8 mouse cellular contexts compared by ENCODE assay signal in the genomic region with DNA sequence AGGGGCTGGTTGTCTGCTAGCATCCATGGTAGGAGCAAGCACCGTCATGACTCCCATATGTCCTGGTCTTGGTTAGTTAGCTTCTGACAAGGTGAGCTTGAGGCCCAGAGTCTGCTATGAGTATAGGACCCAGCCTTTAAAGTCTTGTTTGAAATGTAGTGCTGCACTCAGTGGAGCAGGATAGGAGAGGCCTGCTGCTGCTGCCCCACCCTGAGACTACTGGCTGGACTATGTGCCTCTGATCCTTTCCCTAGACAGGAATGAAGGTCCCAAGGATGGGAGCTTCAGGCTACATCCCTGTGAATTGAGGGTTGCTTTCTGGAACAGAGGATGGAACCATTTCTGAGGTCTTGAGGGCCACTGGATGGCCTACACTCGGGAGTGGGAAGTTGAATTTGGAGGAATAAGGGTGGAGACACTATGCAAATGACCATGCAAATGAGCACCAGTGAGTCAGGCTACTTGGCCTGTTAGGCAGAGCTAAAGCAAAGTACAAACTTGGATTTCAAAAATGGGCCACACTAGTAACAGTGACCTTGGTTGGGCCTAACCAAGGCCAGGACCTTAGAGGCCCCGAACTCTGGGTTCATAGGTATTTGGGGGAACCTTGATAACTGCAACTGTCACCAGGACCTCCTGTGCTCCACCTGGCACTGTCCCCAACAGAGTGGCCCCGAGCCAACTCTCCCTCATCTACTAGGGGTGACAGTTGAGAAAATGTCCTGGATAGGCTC. TPM values are rescaled to one million over a fixed set of nuclear protein-coding genes. Genes with fewer than 3 reads are reported as not detected.
DNase-seq lines count a peak whose midpoint lies in the region; ATAC-seq and TF ChIP-seq lines count a peak whose summit lies in the region.

No protein-coding gene starts in this region.

- no peaks in the 10 kb centered on the region for H3K36me3 ChIP-seq in thymus, adult 2 months (ENCODE audit: control insufficient read depth, insufficient read depth, low read length)
- no peaks in the 10 kb centered on the region for H3K36me3 ChIP-seq in heart, embryonic 15.5 days
- H3K36me3 ChIP-seq in midbrain, embryonic 14.5 days (ENCODE audit: control insufficient read depth, insufficient read depth, low read length) = no peaks in the 10 kb centered on the region

- peak; percentile 0; the same call in 1 of the 2 replicates for ATAC-seq in heart, embryonic 15.5 days (replicated peaks; ENCODE audit: insufficient number of reproducible peaks, insufficient read depth, low FRiP score, low read depth)
- no peak for ATAC-seq in midbrain, embryonic 14.5 days (ENCODE audit: low FRiP score, low TSS enrichment)

- H3K4me2 ChIP-seq in heart, embryonic 15.5 days = peak overlapping the region; percentile 78
- peak overlapping the region; percentile 46; the same call in 1 of the 2 replicates for H3K4me2 ChIP-seq in midbrain, embryonic 14.5 days (ENCODE audit: low read length)

- H3K9ac ChIP-seq in heart, embryonic 15.5 days = peak overlapping the region; percentile 55
- no peak overlapping the region; the same call in 1 of the 2 replicates for H3K9ac ChIP-seq in midbrain, embryonic 14.5 days (replicated peaks; ENCODE audit: low read length)

- DNase-seq in thymus, adult 2 months = no peak
- no peak for DNase-seq in thymus, postnatal 25 days
- peak; percentile 71 for DNase-seq in kidney, postnatal 14 days
- no peak for DNase-seq in midbrain, embryonic 14.5 days
- no peak for DNase-seq in layer of hippocampus, adult 9-10 months (ENCODE audit: low spot score)
- no peak for DNase-seq in MN1 (ENCODE audit: low spot score)

- WGBS in thymus, adult 2 months = 50% methylated on average over 4 of the region's 4 CpGs
- 27% methylated on average over 4 of the region's 4 CpGs for WGBS in heart, embryonic 15.5 days
- WGBS in midbrain, embryonic 14.5 days = 70% methylated on average over 4 of the region's 4 CpGs

- peaks cover 78% of the 10 kb centered on the region for H3K4me1 ChIP-seq in thymus, adult 2 months (replicated peaks; ENCODE audit: control insufficient read depth, insufficient read depth, low read length)
- peaks cover 49% of the 10 kb centered on the region for H3K4me1 ChIP-seq in cortical plate, adult 2 months (ENCODE audit: control insufficient read depth, insufficient read depth, low read length)
- H3K4me1 ChIP-seq in heart, embryonic 15.5 days (replicated peaks) = peaks cover 97% of the 10 kb centered on the region
- peaks cover 83% of the 10 kb centered on the region for H3K4me1 ChIP-seq in midbrain, embryonic 14.5 days (ENCODE audit: control insufficient read depth, insufficient read depth, low read length)

- TF ChIP-seq POLR2A in thymus, adult 2 months (IDR thresholded peaks at IDR 0.05; ENCODE audit: control insufficient read depth, extremely low read depth, insufficient read depth, low read length, poor library complexity) = no peak
- TF ChIP-seq POLR2A in cortical plate, adult 2 months (IDR thresholded peaks at IDR 0.05; ENCODE audit: extremely low read depth, insufficient read depth, low read length) = no peak

- no peaks in the 10 kb centered on the region for H3K9me3 ChIP-seq in heart, embryonic 15.5 days (replicated peaks)
- H3K9me3 ChIP-seq in midbrain, embryonic 14.5 days (ENCODE audit: control insufficient read depth, low read length) = no peaks in the 10 kb centered on the region

- H3K27me3 ChIP-seq in thymus, adult 2 months (ENCODE audit: control insufficient read depth, insufficient read depth, low read length) = no peaks in the 10 kb centered on the region
- H3K27me3 ChIP-seq in heart, embryonic 15.5 days = no peaks in the 10 kb centered on the region
- H3K27me3 ChIP-seq in midbrain, embryonic 14.5 days (ENCODE audit: control insufficient read depth, insufficient read depth, low read length) = no peaks in the 10 kb centered on the region

- TF ChIP-seq CTCF in thymus, adult 2 months (IDR thresholded peaks at IDR 0.05; ENCODE audit: borderline replicate concordance, control insufficient read depth, extremely low read depth, insufficient read depth, low read length, poor library complexity) = no peak
- no peak for TF ChIP-seq CTCF in cortical plate, adult 2 months (IDR thresholded peaks at IDR 0.05; ENCODE audit: extremely low read depth, insufficient read depth, low read length)

- peak overlapping the region; percentile 23; the same call in 1 of the 2 replicates for H3K27ac ChIP-seq in thymus, adult 2 months (ENCODE audit: control insufficient read depth, insufficient read depth, low read length)
- H3K27ac ChIP-seq in cortical plate, adult 2 months (ENCODE audit: insufficient read depth, low read length) = peak overlapping the region; percentile 77
- H3K27ac ChIP-seq in heart, embryonic 15.5 days = peak overlapping the region; percentile 100
- H3K27ac ChIP-seq in midbrain, embryonic 14.5 days (replicated peaks; ENCODE audit: low read depth, low read length) = peak overlapping the region; percentile 91

- H3K4me3 ChIP-seq in thymus, adult 2 months (ENCODE audit: control insufficient read depth, insufficient read depth, low read length) = no peak overlapping the region
- H3K4me3 ChIP-seq in cortical plate, adult 2 months (ENCODE audit: insufficient read depth, low read length) = no peak overlapping the region
- H3K4me3 ChIP-seq in heart, embryonic 15.5 days = peak overlapping the region; percentile 40
- H3K4me3 ChIP-seq in midbrain, embryonic 14.5 days (replicated peaks; ENCODE audit: low read depth, low read length) = no peak overlapping the region

RNA-seq across cellular contexts. Expression of a gene that starts 6.8 kb away (rescaled TPM):
- 343 and 377 TPM in 2 replicates for polyA plus RNA-seq in thymus, adult 2 months (2012; rRNA removed)
- 128 and 131 TPM in 2 replicates for polyA plus RNA-seq in cortical plate, adult 2 months (2012; rRNA removed)
- 35.4 and 43.2 TPM in 2 replicates for polyA plus RNA-seq in heart, embryonic 15.5 days (2015; fragmentation: Nextera tagmentation; extraction: Ambion mirVana)
- polyA plus RNA-seq in midbrain, embryonic 14.5 days (2014; fragmentation: Nextera tagmentation; extraction: Ambion mirVana) = 22.3 and 23.7 TPM in 2 replicates

Comparison
In these comparisons a context has a peak if more than half of its experiments do, and no peak if none do; other contexts are left out.
1. H3K27ac ChIP-seq: peak in every context shown above with its lines; median percentile 100 in heart, embryonic 15.5 days; 91 in midbrain, embryonic 14.5 days; 77 in cortical plate, adult 2 months; 23 in thymus, adult 2 months.